Mouse (Mus musculus) MEL (cell line): ENCODE data around the gene Uvssa. TPM values are rescaled to one million over a fixed set of nuclear protein-coding genes. Genes with fewer than 3 reads are reported as not detected.

Experiments
- DNase-seq: peaks from one replicate; pipeline ENCODE4 v3.0.0; 2011; ENCODE audit warnings: low read depth, low spot score
- H3K27ac ChIP-seq: 2 replicates; pipeline ENCODE4 v1.5.1; 2012; ENCODE audit warnings: low read depth, mild to moderate bottlenecking, control low read depth, low read length, moderate library complexity; ENCODE audit not compliant: control insufficient read depth
- H3K27me3 ChIP-seq, 2 experiments: fragments of 150-350 bp in 1 of 2; sonication (generic) in 1 of 2; 2 replicates each; pipeline ENCODE4 v1.6.1; 2012; ENCODE audit warnings: low read length in 2 of 2, mild to moderate bottlenecking in 2 of 2, improper control_type of control experiment in 1 of 2, moderate library complexity in 1 of 2; ENCODE audit not compliant: insufficient read depth in 2 of 2, control insufficient read depth in 1 of 2
- H3K36me3 ChIP-seq, 2 experiments: 2 replicates each; pipeline ENCODE4 v1.6.1; 2012 to 2014; ENCODE audit warnings: low read length in 2 of 2, improper control_type of control experiment in 1 of 2, inconsistent platforms in 1 of 2, mild to moderate bottlenecking in 1 of 2; ENCODE audit not compliant: insufficient read depth in 2 of 2, control insufficient read depth in 1 of 2
- H3K4me1 ChIP-seq, 2 experiments: fragments of 150-350 bp in 1 of 2; sonication (generic) in 1 of 2; 2 replicates each; pipeline ENCODE4 v1.6.1; 2012; ENCODE audit warnings: low read length in 2 of 2, improper control_type of control experiment in 1 of 2, mild to moderate bottlenecking in 1 of 2; ENCODE audit not compliant: insufficient read depth in 2 of 2, control insufficient read depth in 1 of 2
- H3K4me3 ChIP-seq, 2 experiments: fragments of 150-350 bp in 1 of 2; sonication (generic) in 1 of 2; 2 replicates each; pipeline ENCODE4 v1.5.1; 2012; ENCODE audit warnings: low read depth in 2 of 2, low read length in 2 of 2, mild to moderate bottlenecking in 2 of 2, moderate library complexity in 2 of 2, control low read depth in 1 of 2, improper control_type of control experiment in 1 of 2; ENCODE audit not compliant: control insufficient read depth in 1 of 2, insufficient read depth in 1 of 2
- H3K79me2 ChIP-seq: 2 replicates; pipeline ENCODE4 v1.6.1; 2012; ENCODE audit warnings: mild to moderate bottlenecking, low read length, moderate library complexity; ENCODE audit not compliant: control insufficient read depth, poor library complexity, insufficient read depth
- H3K9ac ChIP-seq: 2 replicates; pipeline ENCODE4 v1.6.1; 2012; ENCODE audit warnings: low read depth, mild to moderate bottlenecking, control low read depth, low read length, moderate library complexity; ENCODE audit not compliant: control insufficient read depth, poor library complexity, severe bottlenecking
- H3K9me3 ChIP-seq: fragments of 150-350 bp; sonication (generic); replicated peaks from 2 replicates; pipeline ENCODE4 v1.6.1; 2012; ENCODE audit warnings: mild to moderate bottlenecking, low read length, improper control_type of control experiment, moderate library complexity; ENCODE audit not compliant: insufficient read depth
- CHD1 ChIP-seq: IDR thresholded peaks from 2 replicates; pipeline ENCODE4 v1.6.1; 2012; ENCODE audit warnings: low read depth, mild to moderate bottlenecking, inconsistent platforms, low read length, improper control_type of control experiment
- CTCF ChIP-seq, 3 experiments: IDR thresholded peaks in 2 of 3; conservative IDR thresholded peaks in 1 of 3; 2 replicates each; pipeline ENCODE4 v1.5.1; 2011 to 2012; ENCODE audit warnings: low read length in 3 of 3, low read depth in 2 of 3, mild to moderate bottlenecking in 2 of 3, improper control_type of control experiment in 1 of 3, inconsistent platforms in 1 of 3, mixed read lengths in 1 of 3, moderate library complexity in 1 of 3; ENCODE audit not compliant: control insufficient read depth in 1 of 3, insufficient read depth in 1 of 3, poor library complexity in 1 of 3, severe bottlenecking in 1 of 3
- ETS1 ChIP-seq: IDR thresholded peaks from 2 replicates; pipeline ENCODE4 v1.6.1; 2012; ENCODE audit warnings: low read depth, mild to moderate bottlenecking, inconsistent platforms, low read length, improper control_type of control experiment, moderate library complexity
- GABPA ChIP-seq: IDR thresholded peaks from 2 replicates; pipeline ENCODE4 v1.6.1; 2012; ENCODE audit warnings: low read depth, mild to moderate bottlenecking, inconsistent platforms, low read length, improper control_type of control experiment, moderate library complexity
- GATA1 ChIP-seq: IDR thresholded peaks from 2 replicates; pipeline ENCODE4 v1.6.1; 2011; ENCODE audit warnings: low read depth, low read length, improper control_type of control experiment
- HCFC1 ChIP-seq: IDR thresholded peaks from 2 replicates; pipeline ENCODE4 v1.6.1; 2012; ENCODE audit warnings: low read depth, mild to moderate bottlenecking, inconsistent platforms, low read length, improper control_type of control experiment, moderate library complexity
- MAFK ChIP-seq: IDR thresholded peaks from 2 replicates; pipeline ENCODE4 v1.6.1; 2011; ENCODE audit warnings: low read depth, mild to moderate bottlenecking, low read length, improper control_type of control experiment, borderline replicate concordance
- MAX ChIP-seq: IDR thresholded peaks from 2 replicates; pipeline ENCODE4 v1.6.1; 2011; ENCODE audit warnings: low read length, improper control_type of control experiment
- MAZ ChIP-seq: IDR thresholded peaks from 2 replicates; pipeline ENCODE4 v1.6.1; 2012; ENCODE audit warnings: low read depth, mild to moderate bottlenecking, inconsistent platforms, low read length, improper control_type of control experiment
- MEF2A ChIP-seq: IDR thresholded peaks from 2 replicates; pipeline ENCODE4 v1.6.1; 2014; ENCODE audit warnings: low read depth, mild to moderate bottlenecking, inconsistent platforms, low read length, improper control_type of control experiment; ENCODE audit not compliant: poor library complexity, insufficient replicate concordance, severe bottlenecking; ENCODE audit errors: extremely low read depth
- MXI1 ChIP-seq: IDR thresholded peaks from 2 replicates; pipeline ENCODE4 v1.6.1; 2011; ENCODE audit warnings: mild to moderate bottlenecking, low read depth, low read length, improper control_type of control experiment
- NELFE ChIP-seq: IDR thresholded peaks from 2 replicates; pipeline ENCODE4 v1.6.1; 2011; ENCODE audit warnings: low read depth, low read length, improper control_type of control experiment
- POLR2A ChIP-seq, 2 experiments: IDR thresholded peaks; 2 replicates each; pipeline ENCODE4 v1.6.1; 2011 to 2012; ENCODE audit warnings: low read length in 2 of 2, mild to moderate bottlenecking in 2 of 2, control low read depth in 1 of 2, improper control_type of control experiment in 1 of 2, low read depth in 1 of 2, moderate library complexity in 1 of 2; ENCODE audit not compliant: control insufficient read depth in 1 of 2, insufficient read depth in 1 of 2, poor library complexity in 1 of 2
- POLR2AphosphoS5 ChIP-seq: IDR thresholded peaks from 2 replicates; pipeline ENCODE4 v1.6.1; 2012; ENCODE audit warnings: low read depth, borderline replicate concordance, mild to moderate bottlenecking, inconsistent platforms, low read length, moderate library complexity, mixed read lengths
- SMC3 ChIP-seq: IDR thresholded peaks from 2 replicates; pipeline ENCODE4 v1.6.1; 2011; ENCODE audit warnings: low read depth, low read length, improper control_type of control experiment
- USF1 ChIP-seq: IDR thresholded peaks from 2 replicates; pipeline ENCODE4 v1.6.1; 2014; ENCODE audit warnings: low read depth, mild to moderate bottlenecking, inconsistent platforms, low read length, improper control_type of control experiment, moderate library complexity
- ZC3H11A ChIP-seq: IDR thresholded peaks from 2 replicates; pipeline ENCODE4 v1.6.1; 2012; ENCODE audit warnings: low read depth, mild to moderate bottlenecking, inconsistent platforms, low read length, improper control_type of control experiment
- ZKSCAN1 ChIP-seq: IDR thresholded peaks from 2 replicates; pipeline ENCODE4 v1.6.1; 2012; ENCODE audit warnings: low read depth, mild to moderate bottlenecking, inconsistent platforms, low read length, improper control_type of control experiment, moderate library complexity
- ZNF384 ChIP-seq: IDR thresholded peaks from 2 replicates; pipeline ENCODE4 v1.6.1; 2012; ENCODE audit warnings: low read depth, mild to moderate bottlenecking, inconsistent platforms, low read length, improper control_type of control experiment
- polyA plus RNA-seq, 2 experiments: library from polyadenylated mRNA; stranded (reverse) in 1 of 2; unstranded in 1 of 2; fragments of >175 nt in 1 of 2; fragments of >200 nt in 1 of 2; gene quantifications; 2 replicates each; pipeline versions ENCODE4 v1.2.1 to v1.2.4; 2012; ENCODE audit warnings: low replicate concordance in 2 of 2, low read depth in 1 of 2; ENCODE audit not compliant: insufficient read length in 2 of 2, insufficient read depth in 1 of 2, missing spikeins in 1 of 2
- total RNA-seq: library from RNA; depleted of rRNA; stranded (reverse); fragments of 300-350 nt; gene quantifications from 2 replicates; pipeline ENCODE4 v1.2.3, GENCODE M21; 2012

Gene Uvssa
- total and polyA plus RNA-seq, 3 experiments, result 6.3 to 10.6 TPM; not detected in 1

GRCm38 (mm10) chr5:33420313-33420712, 42.0 kb downstream of the Uvssa start:
- no peaks in the 10 kb centered on the region for H3K27me3 ChIP-seq
- H3K36me3 ChIP-seq, result peaks cover 0 to 2% of the 10 kb centered on the region in 2 experiments; a peak in 1 of 4 replicates
- H3K27ac ChIP-seq, result no peak overlapping the region
- H3K4me1 ChIP-seq, result 0 out of 4 replicates have a peak, but pooled peaks cover 0 to 2% of the 10 kb centered on the region in 2 experiments
- TF ChIP-seq POLR2A (IDR thresholded peaks at IDR 0.05; ENCODE audit: control insufficient read depth in 1 of 2, insufficient read depth in 1 of 2, low read depth in 1 of 2, low read length in 2 of 2, poor library complexity in 1 of 2), result 0 out of 4 replicates have a peak, but pooled peaks of 1 of the 2 experiments have one; percentile 27
- no peak for TF ChIP-seq MAZ
- 0 out of 2 replicates have a peak, but pooled peaks have one; percentile 8 for TF ChIP-seq ZNF384
- peak; percentile 59 for TF ChIP-seq GATA1
- 0 out of 2 replicates have a peak, but pooled peaks have one; percentile 41 for TF ChIP-seq MEF2A
- TF ChIP-seq, all 39 proteins: peak for 4
- H3K9ac ChIP-seq, result no peak overlapping the region
- no peaks in the 10 kb centered on the region for H3K79me2 ChIP-seq
- H3K4me3 ChIP-seq, result no peak overlapping the region
- H3K9me3 ChIP-seq, result no peaks in the 10 kb centered on the region
- no peak for DNase-seq

DNA sequence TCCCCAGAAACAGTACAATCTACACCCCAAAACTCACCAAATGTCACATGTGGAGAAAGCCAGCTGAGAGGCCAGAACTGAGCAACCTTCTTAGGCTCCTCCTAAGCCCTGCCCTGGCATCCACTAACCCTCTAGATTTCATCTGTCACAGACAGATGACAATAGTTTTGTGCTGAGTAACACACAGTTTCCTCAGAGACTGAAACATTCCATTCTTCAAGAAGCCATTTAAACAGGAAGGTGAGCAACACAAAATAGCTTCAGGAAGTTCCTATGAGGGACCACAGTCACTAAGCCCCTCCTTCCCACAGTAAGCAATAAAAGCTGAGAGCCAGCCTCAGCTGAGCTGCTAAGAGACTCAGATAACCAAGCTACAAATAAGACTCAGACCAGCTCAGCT, 49.1 kb downstream of the Uvssa start:
- TF ChIP-seq POLR2AphosphoS5 (no peak), CTCF (IDR thresholded peaks at IDR 0.05 in 2 of 3, conservative IDR thresholded peaks at IDR 0.05 in 1 of 3; ENCODE audit: control insufficient read depth in 1 of 3, insufficient read depth in 1 of 3, low read depth in 2 of 3, low read length in 3 of 3, poor library complexity in 1 of 3, severe bottlenecking in 1 of 3) (no peak), MXI1 (no peak), CHD1 (no peak), ZKSCAN1 (no peak), GABPA (no peak), NELFE (no peak), MAX (no peak), MAFK (no peak), HCFC1 (no peak), SMC3 (no peak), ETS1 (no peak), ZC3H11A (no peak), USF1 (no peak), GATA1 (no peak), ZNF384 (no peak)
- Histone ChIP-seq H3K4me3 (no peak overlapping the region), H3K4me1 (no peaks in the 10 kb centered on the region), H3K36me3 (no peaks in the 10 kb centered on the region), H3K27me3 (no peaks in the 10 kb centered on the region), H3K9ac (no peak overlapping the region), H3K9me3 (no peaks in the 10 kb centered on the region), H3K79me2 (no peaks in the 10 kb centered on the region), H3K27ac (no peak overlapping the region)
- DNase-seq, result no peak
